Mouse (Mus musculus): ENCODE results near the gene Pdgfb.

DNA sequence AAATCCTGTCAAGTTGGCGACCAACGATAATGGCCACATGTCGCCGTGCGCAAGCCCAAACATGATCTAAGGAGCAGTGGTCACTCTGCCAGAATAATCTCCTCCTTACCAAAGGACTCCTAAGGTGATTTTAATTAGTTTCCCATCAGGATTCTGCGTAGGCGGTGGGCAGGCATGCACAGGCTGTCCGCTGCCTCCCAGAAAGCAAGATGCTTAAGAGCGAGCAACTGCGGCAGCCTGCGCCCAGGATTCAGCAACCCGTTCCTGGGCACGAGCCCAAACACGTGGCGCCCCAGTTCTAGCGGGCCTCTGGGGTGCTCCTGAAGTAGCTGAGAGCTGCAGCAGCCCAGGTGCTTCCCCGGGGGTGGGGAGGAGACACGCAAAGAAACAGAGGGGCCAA lies 52.1 kb downstream of the Pdgfb start:
- TF ChIP-seq CTCF (IDR thresholded peaks at IDR 0.05; ENCODE audit: control insufficient read depth, insufficient read depth, insufficient replicate concordance, low read depth, low read length) = no peak
- no peak for TF ChIP-seq POLR2A (IDR thresholded peaks at IDR 0.05; ENCODE audit: control insufficient read depth, low read depth, low read length)

Measured in testis, adult 2 months (tissue).